Mouse (Mus musculus): ENCODE measurements around the gene Asgr1.

DNA sequence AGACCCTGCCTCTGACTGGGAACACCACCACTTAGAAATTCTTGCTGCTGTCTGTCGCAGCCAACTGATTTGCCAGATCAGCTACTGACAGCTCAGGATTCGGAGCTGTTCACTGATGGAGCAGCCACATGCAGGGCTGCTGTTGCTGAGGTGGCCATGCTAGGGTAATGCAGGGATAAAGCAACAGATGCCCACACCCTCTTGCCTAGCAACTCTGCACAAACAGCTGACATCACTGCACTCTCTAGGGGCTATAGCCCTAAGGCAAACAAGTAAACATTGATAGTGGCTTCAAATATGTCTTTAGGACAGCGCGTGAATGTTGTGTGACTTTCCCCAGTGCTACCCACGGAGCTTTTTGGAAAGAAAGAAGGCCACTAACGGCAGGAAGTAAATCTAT is 25.3 kb downstream of the Asgr1 start:
- TF ChIP-seq POLR2A (IDR thresholded peaks at IDR 0.05; ENCODE audit: insufficient read length, low read depth): no peak
- TF ChIP-seq MAX (IDR thresholded peaks at IDR 0.05; ENCODE audit: low read depth): no peak
- no peak for TF ChIP-seq POLR2AphosphoS2 (IDR thresholded peaks at IDR 0.05; ENCODE audit: insufficient read length, low read depth)
- TF ChIP-seq E2F4 (IDR thresholded peaks at IDR 0.05; ENCODE audit: insufficient read depth): no peak
- TF ChIP-seq USF1 (IDR thresholded peaks at IDR 0.05; ENCODE audit: low read depth): no peak
- TF ChIP-seq CEBPB (IDR thresholded peaks at IDR 0.05; ENCODE audit: insufficient read depth, poor library complexity, severe bottlenecking): no peak
- no peak for TF ChIP-seq MYOG (IDR thresholded peaks at IDR 0.05; ENCODE audit: control insufficient read depth in 1 of 3, insufficient read depth in 1 of 3, insufficient read length in 2 of 3, low read depth in 2 of 3)
- no peak for TF ChIP-seq MYOD1 (IDR thresholded peaks at IDR 0.05; ENCODE audit: control insufficient read depth in 1 of 3, insufficient read length in 2 of 3, low read depth in 2 of 3)
